Mouse (Mus musculus): Measurements from ENCODE around the gene Prokr2. TPM values are rescaled to one million over a fixed set of nuclear protein-coding genes. Genes with fewer than 3 reads are reported as not detected.
"Not testable (repeated sequence)": the region's sequence is repeated elsewhere in the genome, so short reads cannot be mapped to it uniquely, and the experiment has no call there.

Prokr2 gene
- polyA plus RNA-seq, 1 experiment from 2014 or later: 0.93 TPM

DNA sequence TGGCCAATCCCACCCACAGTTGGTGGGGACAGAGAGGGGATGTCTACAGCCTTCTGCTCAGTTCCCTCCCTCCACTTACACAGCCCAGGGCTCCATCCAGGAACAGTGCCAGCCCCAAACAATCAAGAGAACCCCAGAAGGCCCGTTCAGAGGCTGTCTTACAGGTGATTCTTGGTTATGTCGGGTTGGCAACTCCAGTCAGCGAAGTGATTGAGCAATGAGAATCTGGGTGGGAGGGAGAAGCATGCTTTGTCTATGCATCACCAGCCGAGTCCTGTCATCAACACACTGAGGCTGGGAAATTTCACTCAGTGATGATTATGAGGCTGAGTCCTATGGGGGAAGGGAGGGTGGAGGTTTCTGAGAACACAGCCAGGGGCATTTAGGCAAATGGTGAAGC lies 61.7 kb downstream of the Prokr2 start:
- H3K9ac ChIP-seq: no peak overlapping the region
- H3K27me3 ChIP-seq (replicated peaks): no peaks in the 10 kb centered on the region
- no peak overlapping the region for H3K4me3 ChIP-seq
- no peaks in the 10 kb centered on the region for H3K4me1 ChIP-seq
- ATAC-seq (ENCODE audit: low FRiP score, low read depth): no peak
- no peak overlapping the region for H3K4me2 ChIP-seq (replicated peaks)
- no peak overlapping the region for H3K27ac ChIP-seq
- H3K9me3 ChIP-seq: no peaks in the 10 kb centered on the region
- H3K36me3 ChIP-seq: no peaks in the 10 kb centered on the region
- WGBS: 74% methylated on average over 4 of the region's 4 CpGs

DNA sequence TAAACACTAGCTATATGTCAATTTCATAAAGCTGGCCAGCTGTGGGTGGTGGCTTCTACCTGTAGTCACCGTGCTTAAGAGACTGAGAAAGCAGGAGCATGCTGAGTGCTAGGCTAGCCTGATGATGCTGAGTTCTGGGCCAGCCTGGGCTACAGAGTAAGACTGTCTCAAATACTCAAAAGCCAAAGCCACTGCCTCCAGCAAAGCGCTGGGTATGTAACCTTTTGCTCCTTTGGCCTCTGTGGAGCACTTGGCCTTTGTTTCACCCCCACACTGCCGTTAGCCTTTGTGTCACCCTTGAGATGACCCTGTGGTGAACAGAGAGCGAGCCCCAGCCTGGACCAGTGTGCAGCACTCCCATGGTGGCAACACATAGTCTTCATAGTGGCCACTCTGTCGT lies 64.7 kb downstream of the Prokr2 start:
- 64% methylated on average over 5 of the region's 5 CpGs for WGBS
- H3K27me3 ChIP-seq (replicated peaks): no peaks in the 10 kb centered on the region
- H3K36me3 ChIP-seq: no peaks in the 10 kb centered on the region
- no peak overlapping the region for H3K27ac ChIP-seq
- H3K4me1 ChIP-seq: no peaks in the 10 kb centered on the region
- ATAC-seq (ENCODE audit: low FRiP score, low read depth): no peak
- H3K4me3 ChIP-seq: no peak overlapping the region
- no peak overlapping the region for H3K9ac ChIP-seq
- H3K9me3 ChIP-seq: no peaks in the 10 kb centered on the region
- H3K4me2 ChIP-seq (replicated peaks): no peak overlapping the region

DNA sequence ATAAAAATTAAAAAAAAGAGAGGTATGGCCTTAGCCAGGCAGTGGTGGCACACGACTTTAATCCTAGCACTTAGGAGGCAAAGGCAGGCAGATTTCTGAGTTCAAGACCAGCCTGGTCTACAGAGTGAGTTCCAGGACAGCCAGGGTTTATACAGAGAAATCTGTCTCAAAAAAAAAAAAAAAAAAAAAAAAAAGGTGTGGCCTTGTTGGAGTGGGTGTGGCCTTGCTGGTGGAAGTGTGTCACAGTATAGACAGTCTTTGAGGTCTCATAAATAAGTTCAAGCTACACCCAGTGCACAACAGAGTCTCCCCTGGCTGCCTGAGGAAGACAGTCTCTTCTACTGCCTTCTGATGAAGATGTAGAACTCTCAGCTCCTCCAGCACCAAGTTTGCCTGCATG lies 68.1 kb downstream of the Prokr2 start:
- ATAC-seq (ENCODE audit: low FRiP score, low read depth): no peak
- Histone ChIP-seq H3K9ac (no peak overlapping the region), H3K9me3 (no peaks in the 10 kb centered on the region), H3K4me1 (no peaks in the 10 kb centered on the region), H3K4me2 (replicated peaks) (no peak overlapping the region), H3K4me3 (no peak overlapping the region), H3K27ac (no peak overlapping the region), H3K27me3 (replicated peaks) (no peaks in the 10 kb centered on the region), H3K36me3 (no peaks in the 10 kb centered on the region)
- 83% methylated on average over 1 of the region's 1 CpGs for WGBS

DNA sequence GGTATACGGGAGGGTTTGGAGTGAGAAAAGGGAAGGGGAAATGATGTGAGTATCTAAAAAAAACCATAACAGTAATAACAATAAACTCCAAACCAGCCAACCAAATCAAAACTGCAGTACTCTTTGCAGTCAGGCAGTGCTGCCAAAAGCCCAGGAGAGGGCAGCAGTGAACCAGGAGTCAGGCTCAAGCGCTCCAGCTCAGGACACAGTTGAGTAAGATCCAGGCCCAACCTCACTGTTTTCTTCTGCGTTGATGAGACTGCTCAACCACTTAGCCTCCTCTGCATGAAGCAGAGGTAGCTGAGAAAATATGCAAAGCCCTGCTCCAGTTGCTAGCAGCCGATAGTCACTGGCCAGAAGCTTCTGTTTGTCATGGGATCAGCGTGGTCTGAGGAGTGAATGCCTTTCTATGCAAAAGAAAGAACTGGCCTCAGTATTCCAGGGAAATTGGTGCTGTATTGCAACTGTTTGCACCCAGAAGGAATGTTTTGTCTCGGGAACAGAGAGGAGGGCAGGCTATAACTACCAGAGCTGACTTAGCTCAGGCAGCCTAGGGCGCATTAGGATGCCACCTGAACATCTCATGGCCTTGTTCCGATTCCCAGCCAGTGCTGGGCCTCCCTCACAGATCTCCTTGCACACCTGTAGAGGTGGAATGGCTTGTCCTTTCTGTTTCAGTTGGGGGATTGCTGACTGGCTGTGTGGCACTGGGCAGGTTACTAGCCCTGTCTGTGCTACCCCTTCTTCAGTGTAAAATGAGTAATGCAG lies 69.0 kb downstream of the Prokr2 start:
- no peak overlapping the region for H3K9ac ChIP-seq
- H3K4me2 ChIP-seq (replicated peaks): no peak overlapping the region
- no peaks in the 10 kb centered on the region for H3K4me1 ChIP-seq
- peak; percentile 72 for ATAC-seq (ENCODE audit: low FRiP score, low read depth)
- 45% methylated on average over 8 of the region's 8 CpGs for WGBS
- H3K27ac ChIP-seq: no peak overlapping the region
- no peaks in the 10 kb centered on the region for H3K36me3 ChIP-seq
- no peaks in the 10 kb centered on the region for H3K27me3 ChIP-seq (replicated peaks)
- no peaks in the 10 kb centered on the region for H3K9me3 ChIP-seq
- H3K4me3 ChIP-seq: no peak overlapping the region

DNA sequence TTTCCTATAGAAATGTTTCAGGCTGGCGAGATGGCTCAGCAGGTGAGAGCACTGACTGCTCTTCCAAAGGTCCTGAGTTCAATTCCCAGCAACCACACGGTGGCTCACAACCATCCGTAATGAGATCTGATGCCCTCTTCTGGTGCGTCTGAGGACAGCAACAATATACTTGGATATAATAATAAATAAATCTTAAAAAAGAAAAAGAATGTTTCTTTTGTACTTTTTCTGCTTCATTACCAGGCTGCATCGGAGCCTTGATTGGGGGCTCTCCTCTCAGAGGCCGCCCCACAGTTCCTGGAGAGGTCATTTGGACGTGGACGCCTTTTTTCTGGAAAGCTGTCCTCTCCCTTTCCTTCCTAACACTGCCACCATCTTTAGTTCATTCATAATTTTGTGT lies 71.2 kb downstream of the Prokr2 start:
- not testable (repeated sequence) for H3K4me1 ChIP-seq; ATAC-seq (ENCODE audit: low FRiP score, low read depth); H3K27ac ChIP-seq; H3K4me2 ChIP-seq (replicated peaks); H3K4me3 ChIP-seq; H3K27me3 ChIP-seq (replicated peaks); H3K9me3 ChIP-seq; H3K9ac ChIP-seq
- peaks cover 12% of the 10 kb centered on the region for H3K36me3 ChIP-seq
- 88% methylated on average over 8 of the region's 8 CpGs for WGBS

DNA sequence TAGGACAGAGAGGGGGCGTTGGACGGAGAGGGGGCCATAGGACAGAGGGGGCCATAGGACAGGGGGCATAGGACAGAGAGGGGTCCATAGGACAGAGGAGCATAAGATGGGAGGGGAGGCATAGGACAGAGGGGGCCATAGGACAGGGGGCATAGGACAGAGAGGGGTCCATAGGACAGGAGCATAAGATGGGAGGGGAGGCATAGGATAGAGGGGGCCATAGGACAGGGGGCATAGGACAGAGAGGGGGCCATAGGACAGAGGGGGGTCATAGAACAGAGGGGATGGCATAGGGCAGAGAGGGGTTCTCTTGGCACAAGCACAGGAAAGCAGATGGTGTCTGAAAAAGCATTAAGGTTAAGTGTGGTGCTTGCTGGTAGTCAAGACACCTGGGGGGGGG lies 71.7 kb downstream of the Prokr2 start:
- Histone ChIP-seq H3K36me3 (peaks cover 16% of the 10 kb centered on the region), H3K4me2 (replicated peaks) (no peak overlapping the region), H3K9ac (no peak overlapping the region), H3K27ac (no peak overlapping the region), H3K9me3 (no peaks in the 10 kb centered on the region), H3K4me1 (no peaks in the 10 kb centered on the region), H3K4me3 (no peak overlapping the region), H3K27me3 (replicated peaks) (no peaks in the 10 kb centered on the region)
- peak; percentile 11; the same call in 1 of the 2 replicates for ATAC-seq (ENCODE audit: low FRiP score, low read depth)
- 100% methylated on average over 2 of the region's 2 CpGs for WGBS

DNA sequence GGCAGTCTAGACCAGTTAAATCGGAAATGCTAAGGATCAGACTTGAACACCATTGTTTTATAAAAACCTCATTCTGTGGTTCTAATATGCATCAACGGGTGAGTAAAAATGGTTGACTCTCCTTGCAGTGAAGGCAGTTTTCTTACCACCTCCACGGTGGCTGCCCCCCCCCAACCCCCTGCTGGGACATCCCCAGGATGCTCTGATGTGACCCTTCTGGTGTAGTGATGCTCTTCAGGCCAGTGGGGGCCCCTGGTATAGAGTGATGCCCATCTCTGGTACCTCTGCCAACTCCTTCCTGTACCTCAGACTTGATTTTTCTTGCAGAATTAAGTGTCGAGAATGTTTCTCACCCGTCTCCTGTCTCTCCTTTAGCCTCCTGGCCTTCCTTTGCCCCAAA lies 72.6 kb downstream of the Prokr2 start:
- no peak overlapping the region for H3K4me2 ChIP-seq (replicated peaks)
- no peak overlapping the region for H3K27ac ChIP-seq
- no peak for ATAC-seq (ENCODE audit: low FRiP score, low read depth)
- no peaks in the 10 kb centered on the region for H3K4me1 ChIP-seq
- H3K4me3 ChIP-seq: no peak overlapping the region
- no peak overlapping the region for H3K9ac ChIP-seq
- no peaks in the 10 kb centered on the region for H3K9me3 ChIP-seq
- 81% methylated on average over 5 of the region's 5 CpGs for WGBS
- H3K36me3 ChIP-seq: peaks cover 26% of the 10 kb centered on the region
- H3K27me3 ChIP-seq (replicated peaks): no peaks in the 10 kb centered on the region

DNA sequence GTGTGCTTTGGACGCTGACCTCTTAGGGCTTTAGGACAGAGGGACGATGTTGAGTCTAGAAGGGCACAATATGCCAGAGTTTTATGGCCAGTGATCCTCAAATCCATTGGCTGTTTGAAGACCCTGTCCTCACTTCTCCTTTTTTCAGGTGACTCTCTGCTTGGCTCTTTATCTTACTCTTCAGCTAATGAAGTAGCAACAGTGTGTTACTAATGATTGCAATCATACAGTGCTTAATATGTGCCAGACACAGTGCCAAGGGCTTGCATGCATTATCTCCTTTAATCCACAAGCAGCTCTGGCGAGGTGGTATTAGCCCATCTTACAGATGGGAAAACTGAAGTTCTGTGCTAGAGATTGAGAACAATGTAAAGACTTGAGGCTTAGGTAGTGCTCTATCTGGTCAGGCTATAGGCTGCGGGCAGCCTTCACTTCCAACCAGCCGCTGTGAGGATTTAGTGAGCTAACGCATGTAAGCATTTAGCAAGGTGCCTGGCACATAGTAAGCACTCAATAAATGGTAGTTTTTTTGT lies 75.8 kb downstream of the Prokr2 start:
- Histone ChIP-seq H3K9me3 (no peaks in the 10 kb centered on the region), H3K4me1 (no peaks in the 10 kb centered on the region), H3K9ac (no peak overlapping the region), H3K36me3 (peaks cover 51% of the 10 kb centered on the region), H3K4me3 (no peak overlapping the region), H3K4me2 (replicated peaks) (no peak overlapping the region), H3K27ac (no peak overlapping the region), H3K27me3 (replicated peaks) (no peaks in the 10 kb centered on the region)
- WGBS: 94% methylated on average over 6 of the region's 6 CpGs
- no peak for ATAC-seq (ENCODE audit: low FRiP score, low read depth)

DNA sequence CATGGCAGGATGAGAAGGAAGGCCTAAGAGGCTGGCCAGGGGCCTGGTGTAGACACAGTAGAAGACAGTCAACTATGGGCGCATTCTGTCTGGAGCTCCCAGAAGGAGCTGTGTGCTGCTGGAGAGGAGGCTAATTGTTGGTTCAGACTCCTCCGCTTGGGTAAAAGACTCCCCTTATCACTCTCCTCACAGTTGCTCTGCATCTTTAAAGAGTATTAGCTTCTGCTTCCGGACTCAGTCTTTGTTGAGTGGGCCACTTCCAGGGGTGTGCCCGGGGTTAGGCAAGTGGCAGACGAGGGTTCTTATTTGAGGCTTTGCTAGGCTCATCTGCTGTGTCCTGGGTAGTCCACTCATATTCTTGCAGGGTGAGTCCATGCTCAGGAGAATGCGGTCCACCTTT lies 76.4 kb downstream of the Prokr2 start:
- Histone ChIP-seq H3K27ac (no peak overlapping the region), H3K4me1 (no peaks in the 10 kb centered on the region), H3K9me3 (no peaks in the 10 kb centered on the region), H3K27me3 (replicated peaks) (no peaks in the 10 kb centered on the region), H3K4me3 (no peak overlapping the region), H3K9ac (no peak overlapping the region), H3K36me3 (peaks cover 57% of the 10 kb centered on the region), H3K4me2 (replicated peaks) (no peak overlapping the region)
- ATAC-seq (ENCODE audit: low FRiP score, low read depth): no peak
- 91% methylated on average over 6 of the region's 6 CpGs for WGBS

DNA sequence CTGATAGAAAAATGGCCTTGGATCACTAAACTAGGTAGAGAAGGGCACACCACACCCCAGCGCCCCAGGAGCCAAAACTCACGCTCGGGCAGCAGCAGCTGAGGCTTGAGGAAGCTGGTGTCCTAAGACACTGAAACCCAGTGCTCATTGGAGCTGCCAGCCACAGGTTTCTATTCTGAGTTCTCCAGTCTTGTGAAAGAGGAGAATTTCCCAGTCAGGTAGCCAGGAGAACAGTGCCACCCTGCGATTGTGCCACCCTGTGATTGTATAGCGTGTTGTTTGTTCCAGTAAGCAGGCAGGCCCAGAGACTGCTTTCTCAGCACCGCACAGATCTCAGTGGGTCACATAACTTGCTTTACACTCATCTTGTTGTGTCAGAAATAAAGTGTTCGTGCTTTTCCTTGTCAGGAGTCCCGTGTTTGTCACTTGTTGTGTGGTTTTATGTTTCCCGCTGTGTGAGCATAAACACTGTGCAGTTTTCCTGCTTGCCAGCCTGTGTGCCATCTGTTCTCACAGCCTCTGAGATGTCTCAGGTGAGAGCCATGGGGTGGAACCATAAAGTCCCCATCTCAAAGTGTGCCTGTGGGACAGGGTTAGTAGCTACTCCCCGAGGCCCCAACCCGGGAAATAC lies 77.9 kb downstream of the Prokr2 start:
- ATAC-seq (ENCODE audit: low FRiP score, low read depth): no peak
- H3K27me3 ChIP-seq (replicated peaks): no peaks in the 10 kb centered on the region
- H3K9me3 ChIP-seq: no peaks in the 10 kb centered on the region
- H3K36me3 ChIP-seq: peaks cover 65% of the 10 kb centered on the region
- no peak overlapping the region for H3K9ac ChIP-seq
- no peaks in the 10 kb centered on the region for H3K4me1 ChIP-seq
- H3K4me2 ChIP-seq (replicated peaks): no peak overlapping the region
- 94% methylated on average over 11 of the region's 11 CpGs for WGBS
- no peak overlapping the region for H3K27ac ChIP-seq
- no peak overlapping the region for H3K4me3 ChIP-seq

DNA sequence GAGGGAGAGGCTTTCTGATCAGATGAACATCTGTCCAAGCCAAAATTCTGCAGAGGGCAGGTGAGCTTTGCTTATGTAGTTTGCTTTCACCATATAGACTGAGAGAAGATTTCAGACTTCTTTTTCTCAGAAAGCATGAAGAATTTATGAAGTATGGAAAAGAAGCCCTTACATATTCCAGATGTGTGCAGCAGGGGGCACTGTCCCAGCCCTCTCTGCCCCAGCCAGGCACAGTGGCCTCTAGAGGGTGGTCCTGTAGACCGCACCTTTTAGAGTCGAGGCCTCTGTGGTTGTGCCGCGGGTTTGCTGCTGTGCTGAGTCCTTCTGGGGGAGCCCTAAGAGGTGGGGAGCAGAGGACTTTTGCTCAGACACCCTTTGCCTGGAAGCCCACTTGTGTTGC lies 79.3 kb downstream of the Prokr2 start:
- peak; percentile 56; the same call in 1 of the 2 replicates for ATAC-seq (ENCODE audit: low FRiP score, low read depth)
- Histone ChIP-seq H3K4me2 (replicated peaks) (no peak overlapping the region), H3K27ac (no peak overlapping the region), H3K4me1 (no peaks in the 10 kb centered on the region), H3K36me3 (peaks cover 78% of the 10 kb centered on the region), H3K9ac (no peak overlapping the region), H3K27me3 (replicated peaks) (no peaks in the 10 kb centered on the region), H3K9me3 (no peaks in the 10 kb centered on the region), H3K4me3 (no peak overlapping the region)
- 67% methylated on average over 4 of the region's 4 CpGs for WGBS

DNA sequence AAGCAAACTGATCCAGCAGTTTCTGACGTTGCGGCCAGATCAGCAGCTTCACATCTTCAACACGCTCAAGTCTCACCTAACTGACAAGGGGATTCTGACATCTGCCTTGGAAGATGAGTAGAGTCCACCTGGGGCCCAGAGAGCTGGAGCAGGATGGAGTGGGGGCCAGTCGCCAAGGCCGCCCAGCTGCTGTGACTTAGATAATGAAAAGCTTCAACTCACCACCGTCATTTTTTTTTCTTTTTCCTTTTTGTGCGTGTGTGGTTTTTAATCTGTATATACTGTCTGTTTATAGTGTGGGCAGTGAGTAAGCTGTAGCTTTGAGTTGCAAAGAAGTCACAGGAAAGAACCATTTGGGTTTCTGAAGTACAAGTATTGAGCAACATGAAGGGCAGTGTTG lies 80.1 kb downstream of the Prokr2 start:
- 93% methylated on average over 7 of the region's 7 CpGs for WGBS
- ATAC-seq (ENCODE audit: low FRiP score, low read depth): no peak
- Histone ChIP-seq H3K4me2 (replicated peaks) (no peak overlapping the region), H3K27ac (no peak overlapping the region), H3K9ac (no peak overlapping the region), H3K9me3 (no peaks in the 10 kb centered on the region), H3K4me1 (no peaks in the 10 kb centered on the region), H3K36me3 (peaks cover 80% of the 10 kb centered on the region), H3K4me3 (no peak overlapping the region), H3K27me3 (replicated peaks) (no peaks in the 10 kb centered on the region)

DNA sequence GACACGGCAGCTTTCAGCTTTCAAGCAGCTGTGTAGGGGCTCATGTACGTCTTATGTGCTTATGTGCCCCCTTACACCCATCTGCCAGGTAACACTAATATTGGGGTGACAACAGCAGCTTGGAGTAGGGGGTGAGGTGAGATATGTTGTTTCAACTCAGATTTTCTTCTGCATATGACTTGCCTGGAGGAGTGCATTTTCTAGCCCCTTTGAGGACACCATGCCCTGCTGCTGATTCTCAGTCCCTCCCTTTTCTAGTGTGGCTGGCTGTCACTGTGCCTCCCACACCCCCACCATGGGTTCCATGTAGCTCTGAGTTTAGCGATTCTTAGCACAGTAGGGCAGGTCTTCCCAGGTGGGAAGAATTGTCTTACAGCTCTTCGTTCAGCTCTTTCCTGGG lies 83.8 kb downstream of the Prokr2 start:
- Histone ChIP-seq H3K27ac (no peak overlapping the region), H3K4me1 (no peaks in the 10 kb centered on the region), H3K9ac (no peak overlapping the region), H3K4me3 (no peak overlapping the region), H3K4me2 (replicated peaks) (no peak overlapping the region), H3K27me3 (replicated peaks) (no peaks in the 10 kb centered on the region), H3K9me3 (no peaks in the 10 kb centered on the region), H3K36me3 (peaks cover 70% of the 10 kb centered on the region)
- 94% methylated on average over 4 of the region's 4 CpGs for WGBS
- ATAC-seq (ENCODE audit: low FRiP score, low read depth): no peak
